Mouse (Mus musculus): ENCODE results near the gene Plcb4. TPM values are rescaled to one million over a fixed set of nuclear protein-coding genes. Genes with fewer than 3 reads are reported as not detected.
A peak's percentile ranks its signal among the peaks of the same experiment; 100 is the strongest.

Gene Plcb4
- polyA plus RNA-seq, 1 experiment from 2014 or later, result 12.7 TPM

DNA sequence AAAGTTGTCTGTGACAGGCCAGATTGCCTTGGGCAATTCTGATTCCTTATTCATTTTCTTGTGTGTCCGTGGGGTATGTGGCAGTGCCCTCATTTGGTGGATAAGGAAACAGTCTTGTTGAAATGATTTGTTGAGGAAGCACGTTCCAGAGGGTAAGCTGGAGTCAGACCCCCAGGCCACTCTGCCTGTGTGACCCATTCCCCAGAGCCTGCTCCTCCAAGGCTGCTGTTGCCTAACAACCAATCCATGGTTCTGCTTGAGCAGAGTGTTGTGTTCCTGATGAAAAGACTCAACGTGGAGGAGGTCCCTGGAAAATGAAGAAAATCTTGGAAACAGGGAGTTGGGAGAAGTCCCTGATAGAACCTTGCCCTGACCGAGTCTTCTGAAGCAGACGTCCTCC, 18.8 kb downstream of the Plcb4 start:
- Histone ChIP-seq H3K4me1 (replicated peaks) (no peaks in the 10 kb centered on the region), H3K9me3 (no peaks in the 10 kb centered on the region), H3K4me3 (replicated peaks) (no peak overlapping the region), H3K4me2 (replicated peaks) (no peak overlapping the region), H3K27ac (no peak overlapping the region), H3K9ac (no peak overlapping the region), H3K36me3 (no peaks in the 10 kb centered on the region), H3K27me3 (replicated peaks) (no peaks in the 10 kb centered on the region)
- WGBS, result 77% methylated on average over 5 of the region's 5 CpGs
- ATAC-seq, result no peak

DNA sequence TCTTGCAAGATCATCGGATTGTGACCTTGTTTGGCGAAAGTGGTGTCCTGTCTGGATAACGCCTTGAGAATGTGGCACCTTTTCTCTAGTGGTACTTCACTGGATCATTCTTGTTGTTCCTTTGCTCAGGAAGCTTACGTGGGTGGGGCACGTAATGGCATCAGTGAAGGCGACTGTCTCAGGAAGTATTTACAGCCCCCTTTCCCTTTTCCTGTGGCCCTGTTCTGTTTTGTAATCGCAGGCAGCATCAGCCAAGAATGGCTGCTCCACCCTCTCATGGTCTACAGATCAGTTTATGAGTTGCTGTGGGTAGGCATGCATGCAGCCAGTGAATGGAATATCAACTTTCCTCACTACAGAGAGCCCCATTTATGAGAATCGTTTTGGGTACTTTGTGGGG, 21.2 kb downstream of the Plcb4 start:
- H3K36me3 ChIP-seq, result no peaks in the 10 kb centered on the region
- no peak for ATAC-seq
- WGBS, result 77% methylated on average over 8 of the region's 8 CpGs
- H3K9ac ChIP-seq, result no peak overlapping the region
- H3K4me1 ChIP-seq (replicated peaks), result no peaks in the 10 kb centered on the region
- no peak overlapping the region for H3K4me2 ChIP-seq (replicated peaks)
- no peaks in the 10 kb centered on the region for H3K27me3 ChIP-seq (replicated peaks)
- H3K4me3 ChIP-seq (replicated peaks), result no peak overlapping the region
- no peak overlapping the region for H3K27ac ChIP-seq
- no peaks in the 10 kb centered on the region for H3K9me3 ChIP-seq

DNA sequence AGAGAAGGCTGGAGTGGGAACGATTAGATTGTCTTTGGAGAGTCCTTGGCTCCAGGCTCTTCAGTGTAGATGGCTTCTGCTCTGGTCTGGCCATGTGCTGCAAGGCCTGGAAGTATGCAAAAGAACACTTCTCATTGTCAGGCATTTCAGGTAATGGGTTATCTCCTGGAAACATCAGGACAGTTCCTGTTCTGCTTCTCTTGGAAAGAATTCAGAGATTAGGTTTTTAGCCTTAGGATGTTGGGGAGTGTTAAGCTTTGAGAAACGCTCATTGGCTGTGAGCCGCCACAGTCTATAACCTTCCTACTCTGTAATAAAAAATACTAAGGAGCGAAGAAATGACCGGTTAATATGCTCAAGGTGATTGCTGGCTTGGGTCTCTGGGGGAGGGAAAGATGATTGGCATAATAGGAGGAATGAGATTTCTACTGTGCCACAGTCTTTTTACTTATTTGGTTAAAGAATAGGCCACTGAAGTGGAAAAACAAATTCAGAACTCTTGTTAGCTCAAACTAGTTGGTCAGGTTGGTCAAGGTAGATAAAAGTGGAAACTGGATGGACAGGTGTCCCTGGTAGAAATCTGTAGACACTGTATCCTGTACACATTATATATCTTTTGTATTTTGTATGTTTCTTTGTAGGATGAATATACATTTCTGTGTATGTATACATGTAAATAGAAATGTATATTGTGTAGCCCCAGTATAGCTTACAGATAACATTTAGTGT, 21.8 kb downstream of the Plcb4 start:
- Histone ChIP-seq H3K27ac (no peak overlapping the region), H3K4me3 (replicated peaks) (no peak overlapping the region), H3K9ac (no peak overlapping the region), H3K36me3 (no peaks in the 10 kb centered on the region), H3K9me3 (no peaks in the 10 kb centered on the region), H3K27me3 (replicated peaks) (no peaks in the 10 kb centered on the region), H3K4me1 (replicated peaks) (no peaks in the 10 kb centered on the region), H3K4me2 (replicated peaks) (no peak overlapping the region)
- WGBS, result 91% methylated on average over 5 of the region's 5 CpGs
- no peak for ATAC-seq

- Histone ChIP-seq H3K27me3 (replicated peaks) (no peaks in the 10 kb centered on the region), H3K36me3 (no peaks in the 10 kb centered on the region), H3K4me1 (replicated peaks) (0 out of 2 replicates have a peak, but pooled peaks cover 2% of the 10 kb centered on the region), H3K4me2 (replicated peaks) (no peak overlapping the region), H3K27ac (no peak overlapping the region), H3K4me3 (replicated peaks) (no peak overlapping the region), H3K9ac (no peak overlapping the region), H3K9me3 (no peaks in the 10 kb centered on the region)
- ATAC-seq, result no peak
- WGBS, result 79% methylated on average over 10 of the region's 10 CpGs
Measured at GRCm38 (mm10) chr2:135683684-135684440, 25.1 kb downstream of the Plcb4 start.

DNA sequence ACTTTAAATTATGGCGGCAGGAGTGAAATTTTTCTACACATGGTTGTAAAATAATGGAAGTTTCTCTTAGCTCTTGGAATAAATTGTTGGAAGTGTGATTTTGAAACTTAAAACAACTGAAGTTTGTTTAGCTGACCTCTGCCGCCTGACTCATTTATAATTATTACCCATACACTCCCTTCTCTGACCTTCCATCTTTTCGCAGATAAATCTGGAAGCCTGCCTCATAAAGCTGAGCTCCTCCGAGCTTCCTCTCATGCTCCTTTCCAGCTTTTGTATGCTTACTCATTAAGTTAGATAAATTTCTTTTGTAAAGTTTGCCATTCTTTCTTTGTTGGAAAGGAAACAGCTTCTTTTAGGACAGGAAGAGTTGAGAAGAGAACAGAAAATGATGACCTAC, 27.9 kb downstream of the Plcb4 start:
- 0 out of 2 replicates have a peak, but pooled peaks cover 2% of the 10 kb centered on the region for H3K4me1 ChIP-seq (replicated peaks)
- 43% methylated on average over 4 of the region's 4 CpGs for WGBS
- no peaks in the 10 kb centered on the region for H3K36me3 ChIP-seq
- H3K27ac ChIP-seq, result no peak overlapping the region
- H3K4me3 ChIP-seq (replicated peaks), result no peak overlapping the region
- no peak for ATAC-seq
- H3K4me2 ChIP-seq (replicated peaks), result no peak overlapping the region
- no peaks in the 10 kb centered on the region for H3K9me3 ChIP-seq
- no peaks in the 10 kb centered on the region for H3K27me3 ChIP-seq (replicated peaks)
- H3K9ac ChIP-seq, result no peak overlapping the region

DNA sequence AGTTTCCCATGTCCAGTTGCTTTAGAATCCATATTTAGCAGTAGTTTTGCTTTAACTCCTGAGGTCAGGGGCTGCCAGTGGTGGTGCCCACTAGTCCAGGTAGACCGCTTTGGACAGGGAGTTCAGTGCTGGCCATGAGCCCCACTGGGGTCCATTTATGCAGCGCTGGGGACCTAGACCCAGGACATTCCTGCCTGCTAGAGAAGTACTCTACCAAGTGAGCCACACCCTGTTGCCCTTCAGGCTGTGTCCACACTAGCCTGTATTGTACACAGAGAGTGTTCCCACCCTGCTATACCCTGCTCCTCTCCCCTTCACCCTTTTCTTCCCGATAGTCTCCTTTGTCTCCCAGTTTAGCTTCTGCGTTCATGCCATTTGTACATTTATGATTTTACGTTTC, 28.8 kb downstream of the Plcb4 start:
- Histone ChIP-seq H3K27ac (no peak overlapping the region), H3K9me3 (no peaks in the 10 kb centered on the region), H3K4me3 (replicated peaks) (no peak overlapping the region), H3K4me2 (replicated peaks) (no peak overlapping the region), H3K9ac (no peak overlapping the region), H3K27me3 (replicated peaks) (no peaks in the 10 kb centered on the region), H3K36me3 (no peaks in the 10 kb centered on the region), H3K4me1 (replicated peaks) (peaks cover 6% of the 10 kb centered on the region; the same call in 1 of the 2 replicates)
- 70% methylated on average over 5 of the region's 5 CpGs for WGBS
- ATAC-seq, result peak; percentile 61; the same call in 1 of the 2 replicates

- ATAC-seq, result no peak
- Histone ChIP-seq H3K27me3 (replicated peaks) (no peaks in the 10 kb centered on the region), H3K9ac (no peak overlapping the region), H3K27ac (0 out of 2 replicates have a peak overlapping the region, but pooled peaks have one; percentile 32), H3K4me2 (replicated peaks) (no peak overlapping the region), H3K4me1 (replicated peaks) (peaks cover 6% of the 10 kb centered on the region; the same call in 1 of the 2 replicates), H3K4me3 (replicated peaks) (no peak overlapping the region), H3K36me3 (no peaks in the 10 kb centered on the region), H3K9me3 (no peaks in the 10 kb centered on the region)
- 47% methylated on average over 12 of the region's 12 CpGs for WGBS
Measured at GRCm38 (mm10) chr2:135692568-135693488, 34.0 kb downstream of the Plcb4 start.

- ATAC-seq, result no peak
- H3K4me3 ChIP-seq (replicated peaks), result no peak overlapping the region
- H3K27me3 ChIP-seq (replicated peaks), result no peaks in the 10 kb centered on the region
- no peaks in the 10 kb centered on the region for H3K9me3 ChIP-seq
- no peaks in the 10 kb centered on the region for H3K4me1 ChIP-seq (replicated peaks)
- no peak overlapping the region for H3K27ac ChIP-seq
- no peak overlapping the region for H3K4me2 ChIP-seq (replicated peaks)
- WGBS, result 90% methylated on average over 7 of the region's 7 CpGs
- no peak overlapping the region for H3K9ac ChIP-seq
- H3K36me3 ChIP-seq, result no peaks in the 10 kb centered on the region
Measured at GRCm38 (mm10) chr2:135700686-135701413, 42.0 kb downstream of the Plcb4 start.

DNA sequence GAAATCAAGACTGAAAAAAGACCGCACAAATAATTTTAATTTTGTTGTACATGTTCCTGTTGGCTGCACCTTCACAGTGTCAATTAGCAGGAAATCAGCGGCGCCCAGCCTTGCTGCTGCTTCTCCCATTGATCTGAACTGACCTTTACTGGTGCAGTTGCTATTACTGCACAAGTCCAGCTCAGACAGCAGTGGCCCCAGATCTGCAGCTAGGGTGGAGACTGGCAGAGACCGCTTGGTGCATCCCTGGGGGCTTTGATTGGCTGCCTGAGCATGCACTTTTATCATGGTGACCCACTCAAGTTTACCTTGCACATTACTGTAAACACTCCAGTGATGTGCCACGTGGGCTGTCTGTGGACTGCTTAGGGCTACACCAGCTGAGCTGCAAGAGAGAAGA, 45.9 kb downstream of the Plcb4 start:
- WGBS, result 90% methylated on average over 5 of the region's 5 CpGs
- ATAC-seq, result no peak
- H3K4me2 ChIP-seq (replicated peaks), result no peak overlapping the region
- no peak overlapping the region for H3K27ac ChIP-seq
- no peaks in the 10 kb centered on the region for H3K27me3 ChIP-seq (replicated peaks)
- no peaks in the 10 kb centered on the region for H3K4me1 ChIP-seq (replicated peaks)
- H3K9ac ChIP-seq, result no peak overlapping the region
- H3K9me3 ChIP-seq, result no peaks in the 10 kb centered on the region
- H3K36me3 ChIP-seq, result no peaks in the 10 kb centered on the region
- H3K4me3 ChIP-seq (replicated peaks), result no peak overlapping the region

DNA sequence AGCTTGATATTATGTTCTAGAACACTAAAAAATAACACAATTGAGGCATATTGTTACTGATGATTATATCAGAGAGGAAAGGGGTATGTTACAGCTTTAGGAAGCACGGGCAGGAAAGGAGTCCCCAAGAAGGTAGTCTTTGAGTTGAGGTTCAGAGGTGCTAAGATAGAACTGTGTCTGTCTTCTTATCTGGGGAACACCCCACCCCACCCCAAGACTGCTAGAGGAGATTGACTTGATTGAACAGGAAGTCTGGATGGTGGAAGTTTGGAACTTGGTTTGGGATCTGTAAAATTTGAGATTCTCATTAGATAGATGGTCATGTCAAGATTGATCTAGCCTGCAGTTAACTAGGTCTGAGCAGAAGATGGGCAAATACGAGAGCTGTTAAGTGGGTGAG, 48.5 kb downstream of the Plcb4 start:
- Histone ChIP-seq H3K9ac (no peak overlapping the region), H3K4me3 (replicated peaks) (no peak overlapping the region), H3K4me2 (replicated peaks) (no peak overlapping the region), H3K4me1 (replicated peaks) (peaks cover 7% of the 10 kb centered on the region; the same call in 1 of the 2 replicates), H3K36me3 (no peaks in the 10 kb centered on the region), H3K27ac (no peak overlapping the region), H3K9me3 (no peaks in the 10 kb centered on the region), H3K27me3 (replicated peaks) (no peaks in the 10 kb centered on the region)
- WGBS, result 87% methylated on average over 2 of the region's 2 CpGs
- no peak for ATAC-seq

DNA sequence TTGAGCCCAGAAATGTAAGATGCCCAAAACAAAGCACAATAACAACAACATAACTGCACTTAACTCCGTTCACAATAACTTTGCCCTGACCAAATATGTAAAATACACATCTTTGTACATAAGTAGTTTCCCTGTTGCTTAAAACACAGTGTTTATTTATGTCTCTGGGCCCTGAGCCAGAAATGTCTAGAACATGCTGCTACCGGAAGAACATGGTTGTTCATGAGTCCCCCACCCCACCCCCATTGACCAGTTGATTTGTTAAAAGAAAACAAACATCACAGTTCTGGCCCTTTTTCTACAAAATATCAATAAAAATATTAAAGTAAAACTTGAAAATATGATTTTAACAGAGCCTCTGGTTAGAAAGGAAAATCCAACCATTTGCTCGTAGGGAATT, 49.6 kb downstream of the Plcb4 start:
- no peak overlapping the region for H3K9ac ChIP-seq
- H3K4me1 ChIP-seq (replicated peaks), result peaks cover 10% of the 10 kb centered on the region; the same call in 1 of the 2 replicates
- H3K4me2 ChIP-seq (replicated peaks), result no peak overlapping the region
- no peaks in the 10 kb centered on the region for H3K36me3 ChIP-seq
- whole genome bisulfite sequencing, result 51% methylated on average over 3 of the region's 3 CpGs
- ATAC-seq, result no peak
- no peak overlapping the region for H3K4me3 ChIP-seq (replicated peaks)
- no peaks in the 10 kb centered on the region for H3K9me3 ChIP-seq
- H3K27ac ChIP-seq, result no peak overlapping the region
- H3K27me3 ChIP-seq (replicated peaks), result no peaks in the 10 kb centered on the region
